Mouse (Mus musculus): ENCODE results near the gene Gpr183. TPM values are rescaled to one million over a fixed set of nuclear protein-coding genes. Genes with fewer than 3 reads are reported as not detected.

The Gpr183 gene
- polyA plus RNA-seq, 1 experiment from 2014 or later: 1.0 TPM

DNA sequence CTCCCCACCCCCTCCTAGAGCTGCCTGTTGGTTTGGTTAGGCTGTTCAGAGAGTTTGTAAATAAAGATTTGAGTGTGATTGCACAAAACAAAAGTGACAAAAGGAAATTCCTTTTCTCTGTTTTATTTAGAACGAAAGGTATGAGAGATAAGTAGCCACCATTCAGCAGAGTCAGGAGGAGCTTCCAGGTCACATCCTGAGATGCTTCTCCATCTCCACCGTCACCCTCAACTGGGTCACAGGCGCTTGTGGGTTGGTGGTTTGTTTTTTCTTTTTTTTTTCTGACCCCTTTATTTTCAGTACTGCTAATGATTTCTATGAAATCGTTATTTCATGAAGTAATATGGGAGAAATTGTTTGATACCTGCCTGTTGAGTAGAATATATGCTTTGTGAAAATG, 28.6 kb downstream of the Gpr183 start:
- 98% methylated on average over 4 of the region's 4 CpGs for WGBS
- Histone ChIP-seq H3K9me3 (peaks cover 4% of the 10 kb centered on the region; the same call in 1 of the 2 replicates), H3K4me3 (no peak overlapping the region), H3K4me2 (no peak overlapping the region), H3K36me3 (peaks cover 27% of the 10 kb centered on the region), H3K4me1 (replicated peaks) (peaks cover 7% of the 10 kb centered on the region), H3K9ac (no peak overlapping the region), H3K27me3 (no peaks in the 10 kb centered on the region), H3K27ac (no peak overlapping the region)
- no peak for ATAC-seq (ENCODE audit: low FRiP score)

DNA sequence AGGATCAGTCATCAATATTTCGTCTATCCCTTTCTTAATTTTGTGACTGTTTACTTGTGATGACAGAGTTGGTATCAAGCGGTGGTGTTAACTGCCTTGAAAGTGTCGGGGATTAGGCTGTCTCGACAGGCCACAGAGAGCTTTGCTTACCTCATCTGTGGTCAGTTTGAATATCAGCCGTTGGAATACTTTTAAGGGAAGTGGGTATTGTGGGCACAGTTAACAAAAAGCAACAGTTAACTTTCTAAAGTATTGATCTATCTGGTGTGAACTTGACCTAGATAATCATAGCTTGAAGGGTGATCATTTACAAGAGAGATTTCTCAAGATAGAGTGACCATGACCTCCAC, 30.4 kb downstream of the Gpr183 start:
- Histone ChIP-seq H3K4me1 (replicated peaks) (peaks cover 7% of the 10 kb centered on the region), H3K4me3 (no peak overlapping the region), H3K4me2 (no peak overlapping the region), H3K27ac (no peak overlapping the region), H3K9ac (no peak overlapping the region), H3K9me3 (no peaks in the 10 kb centered on the region; the same call in 1 of the 2 replicates), H3K27me3 (no peaks in the 10 kb centered on the region), H3K36me3 (peaks cover 27% of the 10 kb centered on the region)
- no peak for ATAC-seq (ENCODE audit: low FRiP score)
- WGBS: 94% methylated on average over 5 of the region's 5 CpGs

DNA sequence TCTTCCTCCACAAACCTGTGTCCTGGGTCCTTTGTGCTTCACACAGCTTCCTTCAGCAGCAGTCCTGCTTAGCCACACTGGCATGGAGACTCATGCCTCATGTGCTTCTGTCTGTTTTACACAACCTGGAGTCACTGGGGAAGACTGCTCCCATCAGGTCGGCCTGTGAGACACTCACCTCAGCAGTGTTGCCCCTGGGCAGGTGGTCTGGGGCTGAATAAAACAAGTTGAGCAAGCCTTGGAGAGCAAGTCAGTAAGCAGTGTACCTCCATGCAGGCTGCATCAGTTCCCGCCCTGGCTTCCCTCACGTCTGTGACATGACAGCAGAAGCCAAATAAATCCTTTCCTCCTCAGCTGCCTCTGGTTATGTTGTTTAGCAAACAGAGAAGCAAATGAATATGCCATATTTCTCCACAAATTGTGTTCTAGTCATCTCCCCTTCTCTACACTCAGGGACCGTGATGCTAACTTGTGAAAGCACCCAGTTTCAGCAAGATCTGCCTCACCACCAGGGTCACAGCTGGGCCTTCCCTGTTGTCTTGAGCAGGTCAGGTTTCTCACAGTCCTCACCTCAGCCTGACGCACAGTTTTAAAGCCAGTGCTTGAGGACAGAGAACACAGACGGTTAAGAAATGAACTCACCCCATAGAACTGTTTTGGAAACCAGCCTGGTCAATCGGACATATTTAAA, 30.9 kb downstream of the Gpr183 start:
- H3K36me3 ChIP-seq: peaks cover 27% of the 10 kb centered on the region
- H3K9ac ChIP-seq: no peak overlapping the region
- peaks cover 7% of the 10 kb centered on the region for H3K4me1 ChIP-seq (replicated peaks)
- WGBS: 98% methylated on average over 7 of the region's 7 CpGs
- no peak overlapping the region for H3K4me3 ChIP-seq
- no peak overlapping the region for H3K27ac ChIP-seq
- no peaks in the 10 kb centered on the region for H3K27me3 ChIP-seq
- H3K9me3 ChIP-seq: no peaks in the 10 kb centered on the region; the same call in 1 of the 2 replicates
- H3K4me2 ChIP-seq: no peak overlapping the region
- no peak for ATAC-seq (ENCODE audit: low FRiP score)

DNA sequence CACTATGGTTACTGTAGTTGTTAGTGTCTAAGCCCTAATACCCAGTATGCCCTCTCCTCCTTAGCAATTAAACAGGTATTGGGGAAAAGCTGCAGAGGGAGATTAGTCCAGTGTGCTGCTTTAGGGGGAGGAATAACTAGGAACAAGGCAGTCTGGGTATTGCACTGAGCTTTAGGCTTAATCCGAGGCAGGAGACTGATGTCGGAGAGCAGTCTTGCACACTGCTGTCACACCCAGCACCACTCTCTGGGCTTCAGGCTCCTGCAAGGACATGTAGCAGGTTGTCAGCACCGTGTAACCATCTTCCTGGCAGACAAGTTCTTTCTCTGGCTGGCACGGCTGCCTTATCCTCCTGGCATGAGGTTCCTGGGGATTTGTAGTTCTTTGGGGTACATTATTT, 32.8 kb downstream of the Gpr183 start:
- peak overlapping the region; percentile 25; the same call in 1 of the 2 replicates for H3K27ac ChIP-seq

DNA sequence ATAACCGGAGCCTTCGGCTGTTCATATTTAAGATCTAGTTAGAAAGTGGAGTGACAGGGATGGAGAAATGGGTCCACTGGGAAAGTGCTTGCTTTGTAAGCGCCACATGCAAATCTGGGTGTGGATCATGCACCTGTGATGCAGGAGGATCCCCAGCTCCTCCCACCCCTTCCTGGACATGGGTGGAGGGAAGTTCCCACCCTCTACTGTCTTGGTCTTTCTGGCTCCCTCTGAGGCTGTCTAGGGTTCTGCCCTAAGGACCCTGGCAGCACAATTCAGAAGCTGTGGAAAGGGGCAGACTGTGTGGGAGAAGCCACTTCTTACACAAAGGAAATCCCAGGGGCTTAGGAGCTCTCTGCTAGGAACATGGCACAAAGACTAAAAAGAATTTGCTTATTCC, 33.4 kb downstream of the Gpr183 start:
- H3K9ac ChIP-seq: no peak overlapping the region
- 93% methylated on average over 3 of the region's 3 CpGs for WGBS
- ATAC-seq (ENCODE audit: low FRiP score): no peak

More for the DNA sequence above, 32.8 kb downstream of the Gpr183 start:
- no peak for ATAC-seq (ENCODE audit: low FRiP score)
- no peaks in the 10 kb centered on the region; the same call in 1 of the 2 replicates for H3K9me3 ChIP-seq
- H3K36me3 ChIP-seq: peaks cover 27% of the 10 kb centered on the region
- no peak overlapping the region for H3K4me2 ChIP-seq
- 86% methylated on average over 4 of the region's 4 CpGs for WGBS
- no peak overlapping the region for H3K9ac ChIP-seq
- H3K4me1 ChIP-seq (replicated peaks): peaks cover 7% of the 10 kb centered on the region
- H3K27me3 ChIP-seq: no peaks in the 10 kb centered on the region
- H3K4me3 ChIP-seq: no peak overlapping the region

DNA sequence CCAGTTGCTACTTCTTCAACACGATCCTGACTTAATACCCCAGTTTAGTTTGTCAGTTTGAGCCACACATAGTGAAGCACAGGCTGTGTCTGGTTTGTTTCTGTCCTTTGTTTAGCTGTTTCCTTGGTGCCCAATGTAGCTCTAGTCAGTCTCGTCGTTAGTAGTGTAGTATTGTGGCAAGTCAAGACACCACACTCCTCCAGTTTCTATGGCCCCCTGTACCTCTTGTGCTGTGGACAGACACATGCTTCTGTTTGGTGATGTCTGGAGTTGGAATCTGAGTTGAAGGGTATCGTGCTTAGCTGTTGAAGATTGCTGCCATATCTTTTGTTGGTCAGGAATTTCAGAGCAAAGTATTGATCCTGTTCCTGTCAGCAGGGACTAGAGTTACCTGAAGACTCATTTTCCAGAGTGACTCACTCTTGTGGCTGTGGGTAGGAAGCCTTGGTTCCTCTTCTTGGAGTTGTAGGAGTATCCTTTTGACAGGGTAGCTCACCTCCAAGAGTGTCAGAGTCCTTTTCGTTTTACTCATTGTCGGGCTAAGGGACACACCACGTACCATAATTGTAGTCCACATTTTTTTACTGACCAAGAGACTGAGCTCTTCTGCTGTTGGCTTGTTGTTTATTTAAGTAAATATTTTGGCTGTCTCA, 34.1 kb downstream of the Gpr183 start:
- no peak overlapping the region for H3K9ac ChIP-seq
- no peak for ATAC-seq (ENCODE audit: low FRiP score)
- H3K27me3 ChIP-seq: no peaks in the 10 kb centered on the region
- H3K36me3 ChIP-seq: peaks cover 19% of the 10 kb centered on the region
- peaks cover 7% of the 10 kb centered on the region for H3K4me1 ChIP-seq (replicated peaks)
- 82% methylated on average over 7 of the region's 7 CpGs for WGBS
- no peak overlapping the region for H3K27ac ChIP-seq
- no peak overlapping the region for H3K4me2 ChIP-seq
- no peaks in the 10 kb centered on the region; the same call in 1 of the 2 replicates for H3K9me3 ChIP-seq
- H3K4me3 ChIP-seq: no peak overlapping the region

More for the DNA sequence above, 33.4 kb downstream of the Gpr183 start:
- Histone ChIP-seq H3K4me3 (no peak overlapping the region), H3K9me3 (no peaks in the 10 kb centered on the region; the same call in 1 of the 2 replicates), H3K36me3 (peaks cover 26% of the 10 kb centered on the region), H3K27ac (0 out of 2 replicates have a peak overlapping the region, but pooled peaks have one; percentile 25), H3K4me1 (replicated peaks) (peaks cover 7% of the 10 kb centered on the region), H3K27me3 (no peaks in the 10 kb centered on the region), H3K4me2 (no peak overlapping the region)

DNA sequence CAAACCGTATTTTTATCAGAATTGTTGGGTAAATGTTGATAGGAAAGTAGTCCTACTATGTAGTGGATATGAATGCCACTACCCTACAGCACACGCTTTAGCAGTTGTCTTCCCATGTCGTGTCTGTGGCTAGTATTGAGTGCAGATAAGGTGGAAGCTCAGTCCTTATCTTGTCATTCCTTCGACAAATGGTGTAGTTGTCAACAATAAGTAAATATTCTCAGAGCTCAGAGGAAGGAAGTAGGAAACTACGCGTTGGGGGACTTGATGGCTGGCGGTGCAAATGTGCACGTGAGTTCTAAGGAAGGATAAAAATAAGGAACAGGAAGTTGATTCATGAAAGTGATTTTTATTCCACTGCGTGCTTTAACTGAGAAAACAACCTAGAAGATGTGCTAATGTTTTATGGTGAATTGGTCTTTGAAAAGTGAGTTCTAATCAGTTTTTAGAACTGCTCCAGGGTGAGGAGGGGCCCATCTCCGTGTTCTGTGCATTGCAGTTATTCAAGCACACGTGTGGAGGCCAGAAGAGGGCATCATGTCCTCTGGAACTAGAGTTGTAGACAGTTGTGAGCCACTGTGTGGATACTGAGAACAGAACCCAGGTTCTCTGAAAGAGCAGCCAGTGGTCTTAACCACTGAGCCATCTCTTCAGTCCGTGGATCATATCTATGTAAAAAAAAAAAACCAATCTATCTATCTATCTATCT, 35.6 kb downstream of the Gpr183 start:
- Histone ChIP-seq H3K27me3 (no peaks in the 10 kb centered on the region), H3K36me3 (peaks cover 10% of the 10 kb centered on the region), H3K27ac (no peak overlapping the region), H3K4me3 (no peak overlapping the region), H3K4me1 (replicated peaks) (peaks cover 7% of the 10 kb centered on the region), H3K9ac (no peak overlapping the region), H3K4me2 (no peak overlapping the region), H3K9me3 (no peaks in the 10 kb centered on the region)
- WGBS: 92% methylated on average over 12 of the region's 12 CpGs
- ATAC-seq (ENCODE audit: low FRiP score): no peak

DNA sequence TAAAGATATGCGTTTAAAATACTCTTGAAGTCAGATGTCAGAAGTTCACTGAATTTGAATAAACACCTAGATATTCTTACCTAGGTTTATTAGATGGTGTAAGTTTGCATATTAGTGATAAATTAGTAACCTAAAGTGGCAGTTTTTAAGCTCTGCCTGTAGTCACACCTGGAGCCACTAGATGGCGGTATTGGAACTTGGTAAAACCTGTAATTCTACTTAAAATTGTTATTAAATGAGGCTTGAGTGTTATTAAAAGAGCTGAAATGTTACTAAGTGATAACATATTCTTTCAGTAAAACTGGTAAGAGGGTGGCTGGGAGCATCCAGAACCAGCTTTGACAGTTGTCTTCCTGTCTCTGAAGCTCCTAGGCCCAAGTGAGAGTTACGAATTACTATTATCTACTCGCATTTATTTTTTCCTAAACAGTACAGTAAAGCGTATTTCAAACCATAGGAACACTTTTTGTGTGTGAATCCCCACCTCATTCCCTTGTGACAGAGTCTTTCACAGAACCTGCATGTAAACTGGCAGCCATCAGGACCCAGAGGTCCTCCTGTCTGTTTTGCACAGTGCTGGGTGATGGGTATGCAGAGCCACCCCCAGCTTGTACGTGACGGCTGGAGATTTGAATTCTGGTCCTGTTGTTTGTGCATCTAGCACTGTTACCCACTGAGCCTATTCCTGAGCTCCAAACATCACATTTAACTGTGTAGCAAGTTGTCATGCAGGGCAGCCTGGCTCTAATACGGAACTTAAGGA, 36.4 kb downstream of the Gpr183 start:
- ATAC-seq (ENCODE audit: low FRiP score): no peak
- H3K36me3 ChIP-seq: peaks cover 2% of the 10 kb centered on the region
- no peak overlapping the region for H3K9ac ChIP-seq
- no peak overlapping the region for H3K4me3 ChIP-seq
- H3K27me3 ChIP-seq: no peaks in the 10 kb centered on the region
- WGBS: 72% methylated on average over 8 of the region's 8 CpGs
- H3K4me2 ChIP-seq: no peak overlapping the region
- H3K27ac ChIP-seq: no peak overlapping the region
- H3K9me3 ChIP-seq: no peaks in the 10 kb centered on the region
- peaks cover 7% of the 10 kb centered on the region for H3K4me1 ChIP-seq (replicated peaks)

DNA sequence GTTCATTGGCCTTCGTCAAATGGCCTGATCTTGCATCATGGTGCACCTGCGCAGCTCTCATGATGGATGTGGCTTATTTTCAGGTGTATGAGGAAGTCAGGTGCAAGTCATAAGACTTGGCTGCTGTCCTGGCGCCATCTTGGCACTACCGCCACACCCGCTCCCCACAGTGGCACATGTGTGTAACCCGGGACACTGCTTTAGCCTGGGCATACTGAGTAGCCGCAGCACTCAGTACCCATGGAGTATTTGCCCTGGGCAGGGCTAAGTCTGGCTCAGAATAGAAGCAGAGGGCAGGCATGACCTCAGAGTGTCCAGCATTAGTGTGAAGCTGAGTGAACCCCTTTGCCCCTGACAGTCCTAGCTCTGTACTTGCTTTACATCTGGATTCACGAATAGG, 37.5 kb downstream of the Gpr183 start:
- Histone ChIP-seq H3K27me3 (no peaks in the 10 kb centered on the region), H3K9me3 (no peaks in the 10 kb centered on the region), H3K4me1 (replicated peaks) (peaks cover 7% of the 10 kb centered on the region), H3K36me3 (no peaks in the 10 kb centered on the region), H3K4me3 (no peak overlapping the region), H3K9ac (no peak overlapping the region), H3K27ac (no peak overlapping the region), H3K4me2 (no peak overlapping the region)
- no peak for ATAC-seq (ENCODE audit: low FRiP score)
- 95% methylated on average over 8 of the region's 8 CpGs for WGBS

DNA sequence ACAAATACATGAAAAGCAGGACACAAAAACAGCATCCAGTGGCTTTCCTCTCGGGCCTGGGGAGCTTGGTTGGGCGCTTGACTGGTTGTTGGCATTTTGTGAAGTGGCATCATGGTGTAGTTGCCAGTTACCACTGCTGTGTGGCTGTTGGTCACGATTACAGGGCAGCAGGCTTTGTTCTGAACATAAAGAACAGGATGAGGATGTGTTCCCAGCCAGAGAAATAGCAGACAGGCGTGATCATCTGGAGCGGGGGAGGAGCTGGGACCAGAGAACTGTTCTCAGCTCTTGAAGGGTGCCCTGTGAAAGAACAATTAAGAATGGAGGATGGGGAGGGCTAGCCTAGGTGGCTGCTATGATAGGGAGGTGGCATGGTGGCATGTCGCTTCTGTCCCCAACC, 38.1 kb downstream of the Gpr183 start:
- Histone ChIP-seq H3K4me2 (no peak overlapping the region), H3K27ac (no peak overlapping the region), H3K36me3 (no peaks in the 10 kb centered on the region), H3K4me1 (replicated peaks) (peaks cover 5% of the 10 kb centered on the region), H3K4me3 (no peak overlapping the region), H3K27me3 (no peaks in the 10 kb centered on the region), H3K9me3 (no peaks in the 10 kb centered on the region), H3K9ac (no peak overlapping the region)
- no peak for ATAC-seq (ENCODE audit: low FRiP score)
- WGBS: 90% methylated on average over 6 of the region's 6 CpGs

DNA sequence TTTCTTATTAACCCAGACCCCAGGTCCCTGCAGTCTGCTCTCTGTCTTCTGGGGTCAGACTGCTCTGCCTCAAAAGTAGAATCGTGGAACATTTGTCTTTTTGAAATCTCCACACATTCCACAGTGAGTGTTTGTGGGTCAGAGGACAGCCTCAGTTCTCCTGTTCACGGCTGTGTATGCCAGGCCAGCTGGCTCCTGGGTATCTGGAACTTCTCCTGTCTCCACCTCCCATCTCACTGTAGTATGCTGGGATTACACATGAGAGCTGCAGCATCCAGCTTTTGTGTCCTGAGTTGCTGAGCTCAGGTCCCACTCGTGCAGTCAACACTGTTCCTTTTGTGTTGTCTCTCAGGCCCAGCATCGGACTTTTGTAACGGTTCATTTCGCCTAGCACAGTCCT, 40.1 kb downstream of the Gpr183 start:
- H3K36me3 ChIP-seq: no peaks in the 10 kb centered on the region
- no peak overlapping the region for H3K27ac ChIP-seq
- WGBS: 73% methylated on average over 6 of the region's 6 CpGs
- H3K4me2 ChIP-seq: no peak overlapping the region
- H3K9me3 ChIP-seq: no peaks in the 10 kb centered on the region
- ATAC-seq (ENCODE audit: low FRiP score): no peak
- no peak overlapping the region for H3K4me3 ChIP-seq
- no peaks in the 10 kb centered on the region for H3K27me3 ChIP-seq
- H3K9ac ChIP-seq: no peak overlapping the region
- H3K4me1 ChIP-seq (replicated peaks): peaks cover 9% of the 10 kb centered on the region; the same call in 1 of the 2 replicates

DNA sequence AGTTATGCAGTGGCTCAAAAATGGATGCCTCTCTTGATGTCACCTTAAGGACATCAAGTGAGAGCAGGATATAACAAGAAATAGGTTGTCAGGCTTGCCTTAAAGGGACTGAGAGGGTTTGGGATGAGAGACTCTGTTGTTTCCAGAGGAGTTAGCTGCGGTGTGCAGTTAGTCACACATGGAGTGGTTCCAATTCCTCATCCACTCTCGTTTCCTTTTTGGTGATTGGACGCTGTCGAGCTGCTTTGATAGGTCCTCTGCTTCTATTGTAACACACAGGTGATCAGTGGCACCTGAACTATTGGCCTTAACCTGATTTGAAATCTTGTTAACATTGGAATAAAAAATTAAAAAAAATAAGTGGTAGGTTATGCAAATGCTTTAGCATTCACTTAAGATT, 42.3 kb downstream of the Gpr183 start:
- Histone ChIP-seq H3K4me2 (no peak overlapping the region), H3K4me1 (replicated peaks) (peaks cover 9% of the 10 kb centered on the region; the same call in 1 of the 2 replicates), H3K27ac (no peak overlapping the region), H3K4me3 (no peak overlapping the region), H3K9me3 (no peaks in the 10 kb centered on the region), H3K36me3 (peaks cover 7% of the 10 kb centered on the region; the same call in 1 of the 2 replicates), H3K9ac (no peak overlapping the region), H3K27me3 (no peaks in the 10 kb centered on the region)
- WGBS: 88% methylated on average over 4 of the region's 4 CpGs
- no peak for ATAC-seq (ENCODE audit: low FRiP score)

Measured in hindbrain, embryonic 13.5 days (tissue).